Mouse (Mus musculus) retina, adult 2 months (tissue): ENCODE results near the gene Atf7ip.

Source experiments
- DNase-seq: peaks from one replicate; pipeline ENCODE4 v3.0.0-alpha.2; 2012; ENCODE audit warnings: low read depth, low spot score

Gene Atf7ip

DNA sequence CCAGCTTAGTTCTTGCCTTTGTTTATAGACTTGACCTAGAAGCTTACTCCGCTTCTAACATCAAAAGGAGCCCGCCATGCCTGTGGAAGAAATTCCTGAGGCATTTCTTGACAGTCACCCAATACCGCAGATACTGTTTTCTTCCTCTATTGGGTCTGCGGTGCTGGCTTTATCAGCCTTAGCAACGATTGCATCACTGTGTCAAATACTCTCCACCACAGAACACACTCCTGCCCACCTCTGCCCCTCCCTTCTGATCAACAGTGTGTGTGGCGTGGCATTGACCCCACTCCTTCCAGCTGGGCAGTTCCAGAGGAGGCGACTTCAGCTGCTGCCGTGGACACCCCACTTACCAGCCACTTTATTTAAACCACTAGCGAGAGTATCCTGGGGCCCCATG is 139.8 kb downstream of the Atf7ip start:
- no peak for DNase-seq

- DNase-seq: no peak
Measured at GRCm38 (mm10) chr6:136646207-136646606, 140.2 kb downstream of the Atf7ip start.

DNA sequence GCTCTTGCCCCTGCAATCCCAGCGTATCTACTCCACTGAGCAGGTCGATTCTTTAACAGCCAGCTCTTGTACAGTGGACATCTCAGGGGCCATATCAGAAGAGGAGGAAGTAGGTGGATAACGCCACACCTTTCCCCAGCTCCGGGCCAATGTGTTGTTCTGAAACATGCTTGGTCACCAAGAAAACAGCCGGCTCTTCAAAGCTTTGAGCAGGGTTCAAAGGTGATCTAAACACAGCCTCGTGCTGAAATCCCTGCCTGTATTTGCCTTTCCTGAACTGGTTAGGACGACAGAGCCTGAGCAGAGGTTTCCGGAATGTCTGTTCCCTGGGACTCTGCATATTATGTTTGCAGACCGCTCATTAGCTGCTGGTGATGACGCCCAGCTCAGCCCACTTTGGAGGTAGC is 141.5 kb downstream of the Atf7ip start:
- no peak for DNase-seq

GRCm38 (mm10) chr6:136650664-136651063 is 144.7 kb downstream of the Atf7ip start:
- no peak for DNase-seq

GRCm38 (mm10) chr6:136653331-136653730 is 147.4 kb downstream of the Atf7ip start:
- no peak for DNase-seq

DNA sequence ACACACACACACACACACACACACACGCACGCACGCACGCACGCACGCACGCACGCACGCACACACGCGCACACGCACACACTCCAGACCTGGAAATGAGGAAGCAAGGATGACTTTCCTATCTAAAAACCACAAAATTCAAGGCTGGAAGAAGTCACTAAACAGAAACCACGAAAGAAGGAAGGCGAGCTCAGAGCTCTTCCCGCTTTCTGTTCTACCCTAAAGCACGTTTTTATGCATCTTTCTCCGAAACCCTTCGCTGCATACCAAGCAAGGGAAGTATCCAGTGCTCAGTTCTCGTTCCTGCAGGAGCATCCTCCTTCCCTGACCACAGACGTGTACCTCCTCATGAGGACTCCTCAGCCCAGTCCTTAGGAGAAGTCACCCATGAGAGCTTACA is 148.5 kb downstream of the Atf7ip start:
- no peak for DNase-seq

DNA sequence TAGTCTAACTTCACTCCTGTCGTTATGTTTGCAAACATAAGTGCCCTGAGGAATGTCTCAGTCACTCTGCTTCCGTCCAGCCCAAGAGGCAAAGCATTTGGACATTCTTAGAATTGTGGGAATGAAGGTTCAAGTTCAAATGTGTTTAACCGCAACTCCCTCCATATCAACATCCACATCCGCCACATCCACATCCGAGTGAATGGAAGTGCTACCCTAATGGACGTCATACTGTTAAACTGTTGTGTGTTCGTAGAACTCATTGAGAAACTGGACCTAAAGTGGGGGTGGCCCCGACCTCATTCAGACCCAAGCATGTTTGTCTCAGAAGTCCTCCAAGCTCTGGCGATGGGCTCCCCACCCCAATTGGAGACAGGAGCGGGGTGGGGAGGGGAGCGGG is 149.8 kb downstream of the Atf7ip start:
- no peak for DNase-seq

DNA sequence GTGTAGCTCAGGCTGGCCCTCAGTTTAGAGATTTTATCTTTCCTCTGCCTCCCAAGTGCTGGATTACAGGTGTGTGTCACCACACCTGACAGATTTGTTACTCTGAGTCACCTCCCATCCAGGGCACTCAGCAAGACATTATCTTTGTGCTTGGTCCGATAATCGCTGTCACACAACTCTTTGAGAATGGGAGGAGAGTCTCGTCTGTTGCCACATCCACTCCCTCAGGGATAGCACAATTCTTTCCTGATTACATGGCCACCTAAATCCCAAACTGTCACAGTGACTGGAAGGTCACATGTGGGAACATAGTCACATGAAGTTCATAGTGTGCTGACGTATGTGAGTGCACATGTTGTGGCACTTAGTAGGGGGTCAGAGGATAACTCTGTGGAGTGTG is 152.3 kb downstream of the Atf7ip start:
- DNase-seq: no peak

GRCm38 (mm10) chr6:136659226-136659625 is 153.3 kb downstream of the Atf7ip start:
- DNase-seq: no peak
